ENCODE assay signal across 20 mouse cellular contexts in the genomic region with DNA sequence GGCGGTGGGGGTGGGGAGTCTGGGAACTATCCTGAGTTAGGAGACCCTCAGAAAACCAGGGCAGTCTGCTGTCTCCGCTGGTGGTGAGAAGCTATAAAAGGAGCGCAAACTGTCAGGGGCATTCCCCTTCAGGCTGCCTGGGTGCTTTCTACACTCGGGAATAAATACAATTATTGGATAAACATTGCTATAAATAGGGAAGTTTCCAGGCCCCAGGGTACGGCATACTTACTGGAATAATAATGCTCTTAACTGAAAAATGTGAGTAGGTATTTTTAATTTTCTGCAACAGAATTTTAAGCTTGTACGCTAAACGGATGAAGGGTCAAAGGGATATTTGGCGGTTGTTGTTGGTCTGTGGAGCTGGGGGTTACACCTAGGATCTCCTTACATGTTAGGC. TPM values are rescaled to one million over a fixed set of nuclear protein-coding genes. Genes with fewer than 3 reads are reported as not detected.
DNase-seq lines count a peak whose midpoint lies in the region; ATAC-seq and TF ChIP-seq lines count a peak whose summit lies in the region.
"Had no signal": no experiment of that assay in that cellular context is flagged by ENCODE, and none has a peak within 500 bp of the region (broad histone marks: within the 10 kb centered on the region; RNA-seq: fewer than 3 reads in every experiment).

No protein-coding gene starts in this region.

- H3K4me2 ChIP-seq in heart, embryonic 13.5 days = peak overlapping the region; percentile 51
- peak overlapping the region; percentile 24; the same call in 1 of the 2 replicates for H3K4me2 ChIP-seq in limb, embryonic 12.5 days
- peak overlapping the region; percentile 24; the same call in 1 of the 2 replicates for H3K4me2 ChIP-seq in embryonic facial prominence, embryonic 15.5 days (replicated peaks)
- peak overlapping the region; percentile 20 for H3K4me2 ChIP-seq in neural tube, embryonic 13.5 days
- H3K4me2 ChIP-seq: embryonic facial prominence, embryonic 12.5 days; forebrain, embryonic 13.5 days; liver, embryonic 13.5 days had no signal

- H3K27ac ChIP-seq in heart, embryonic 13.5 days (replicated peaks) = 0 out of 2 replicates have a peak overlapping the region, but pooled peaks have one; percentile 15
- H3K27ac ChIP-seq in limb, embryonic 12.5 days = peak overlapping the region; percentile 98
- no peak overlapping the region for H3K27ac ChIP-seq in limb, embryonic 10.5 days
- peak overlapping the region; percentile 88 for H3K27ac ChIP-seq in embryonic facial prominence, embryonic 15.5 days (replicated peaks)
- H3K27ac ChIP-seq in neural tube, embryonic 13.5 days (replicated peaks) = no peak overlapping the region
- H3K27ac ChIP-seq in thymus, adult 2 months (ENCODE audit: control insufficient read depth, insufficient read depth, low read length) = no peak overlapping the region
- H3K27ac ChIP-seq: forebrain, embryonic 13.5 days; layer of hippocampus, adult 2 months; liver, embryonic 13.5 days had no signal

- peak overlapping the region; percentile 20; the same call in 1 of the 2 replicates for H3K4me3 ChIP-seq in heart, embryonic 13.5 days
- no peak overlapping the region for H3K4me3 ChIP-seq in limb, embryonic 12.5 days (replicated peaks)
- no peak overlapping the region for H3K4me3 ChIP-seq in limb, embryonic 10.5 days
- H3K4me3 ChIP-seq in embryonic facial prominence, embryonic 15.5 days (replicated peaks) = no peak overlapping the region
- no peak overlapping the region for H3K4me3 ChIP-seq in neural tube, embryonic 13.5 days
- H3K4me3 ChIP-seq in thymus, adult 2 months (ENCODE audit: control insufficient read depth, insufficient read depth, low read length) = no peak overlapping the region
- H3K4me3 ChIP-seq: embryonic facial prominence, embryonic 12.5 days; forebrain, embryonic 13.5 days; layer of hippocampus, adult 2 months; liver, embryonic 13.5 days had no signal

- intact Hi-C loops in heart, postnatal 10 days (cut with DNase I) = no loop called here

- 49% methylated on average over 8 of the region's 8 CpGs for WGBS in heart, embryonic 13.5 days
- WGBS in limb, embryonic 12.5 days = 45% methylated on average over 8 of the region's 8 CpGs
- WGBS in limb, embryonic 10.5 days = 56% methylated on average over 8 of the region's 8 CpGs
- WGBS in embryonic facial prominence, embryonic 15.5 days = 35% methylated on average over 8 of the region's 8 CpGs
- WGBS in neural tube, embryonic 13.5 days = 51% methylated on average over 8 of the region's 8 CpGs
- 91% methylated on average over 8 of the region's 8 CpGs for WGBS in thymus, adult 2 months

- H3K36me3 ChIP-seq in heart, embryonic 13.5 days = no peaks in the 10 kb centered on the region
- H3K36me3 ChIP-seq in limb, embryonic 12.5 days = no peaks in the 10 kb centered on the region
- H3K36me3 ChIP-seq in limb, embryonic 10.5 days = no peaks in the 10 kb centered on the region
- H3K36me3 ChIP-seq in embryonic facial prominence, embryonic 15.5 days = no peaks in the 10 kb centered on the region
- H3K36me3 ChIP-seq in neural tube, embryonic 13.5 days = no peaks in the 10 kb centered on the region
- H3K36me3 ChIP-seq in thymus, adult 2 months (ENCODE audit: control insufficient read depth, insufficient read depth, low read length) = no peaks in the 10 kb centered on the region
- H3K36me3 ChIP-seq: embryonic facial prominence, embryonic 12.5 days; liver, embryonic 13.5 days had no signal

- peak overlapping the region; percentile 56 for H3K9ac ChIP-seq in heart, embryonic 13.5 days
- no peak overlapping the region for H3K9ac ChIP-seq in limb, embryonic 12.5 days (replicated peaks)
- H3K9ac ChIP-seq in embryonic facial prominence, embryonic 15.5 days = no peak overlapping the region
- peak overlapping the region; percentile 22; the same call in 1 of the 2 replicates for H3K9ac ChIP-seq in neural tube, embryonic 13.5 days
- H3K9ac ChIP-seq: embryonic facial prominence, embryonic 12.5 days; forebrain, embryonic 13.5 days; liver, embryonic 13.5 days had no signal

- H3K9me3 ChIP-seq in heart, embryonic 13.5 days = peaks cover 4% of the 10 kb centered on the region; the same call in 1 of the 2 replicates
- peaks cover 2% of the 10 kb centered on the region; the same call in 1 of the 2 replicates for H3K9me3 ChIP-seq in limb, embryonic 12.5 days
- no peaks in the 10 kb centered on the region; the same call in 1 of the 2 replicates for H3K9me3 ChIP-seq in limb, embryonic 10.5 days (replicated peaks)
- no peaks in the 10 kb centered on the region for H3K9me3 ChIP-seq in embryonic facial prominence, embryonic 15.5 days (replicated peaks)
- H3K9me3 ChIP-seq in neural tube, embryonic 13.5 days = no peaks in the 10 kb centered on the region
- H3K9me3 ChIP-seq: embryonic facial prominence, embryonic 12.5 days; forebrain, embryonic 13.5 days; liver, embryonic 13.5 days had no signal

- no peak for TF ChIP-seq CTCF in thymus, adult 2 months (IDR thresholded peaks at IDR 0.05; ENCODE audit: borderline replicate concordance, control insufficient read depth, extremely low read depth, insufficient read depth, low read length, poor library complexity)

- no peak for DNase-seq in heart, postnatal 10 days
- no peak for DNase-seq in limb, embryonic 10.5 days (ENCODE audit: low spot score)
- no peak for DNase-seq in thymus, adult 2 months
- DNase-seq: adrenal gland, postnatal 25 days; cerebellum, postnatal 36 days; heart, postnatal 36 days; kidney, adult 18-20 months; liver, embryonic 13.5 days; thymus, postnatal 14 days had no signal

- 0 out of 2 replicates have a peak, but pooled peaks cover 4% of the 10 kb centered on the region for H3K27me3 ChIP-seq in heart, embryonic 13.5 days (replicated peaks)
- 0 out of 2 replicates have a peak, but pooled peaks cover 5% of the 10 kb centered on the region for H3K27me3 ChIP-seq in limb, embryonic 12.5 days
- 0 out of 2 replicates have a peak, but pooled peaks cover 11% of the 10 kb centered on the region for H3K27me3 ChIP-seq in limb, embryonic 10.5 days (ENCODE audit: low read depth, poor library complexity, severe bottlenecking)
- no peaks in the 10 kb centered on the region for H3K27me3 ChIP-seq in embryonic facial prominence, embryonic 15.5 days
- no peaks in the 10 kb centered on the region for H3K27me3 ChIP-seq in neural tube, embryonic 13.5 days
- no peaks in the 10 kb centered on the region for H3K27me3 ChIP-seq in thymus, adult 2 months (ENCODE audit: control insufficient read depth, insufficient read depth, low read length)
- H3K27me3 ChIP-seq: embryonic facial prominence, embryonic 12.5 days; forebrain, embryonic 13.5 days had no signal

- no peak for ATAC-seq in heart, embryonic 13.5 days (ENCODE audit: extremely low read depth, insufficient number of reproducible peaks, low FRiP score, low TSS enrichment)
- no peak for ATAC-seq in limb, embryonic 12.5 days (ENCODE audit: insufficient number of reproducible peaks, insufficient read depth, low FRiP score, low TSS enrichment, low read depth)
- ATAC-seq in embryonic facial prominence, embryonic 15.5 days (ENCODE audit: insufficient number of reproducible peaks, low FRiP score, low TSS enrichment, low read depth) = no peak
- ATAC-seq in neural tube, embryonic 13.5 days (ENCODE audit: low read depth) = no peak
- ATAC-seq in cerebellum, adult (ENCODE audit: insufficient number of reproducible peaks, low FRiP score, low TSS enrichment) = no peak
- ATAC-seq: forebrain, embryonic 13.5 days; midbrain, embryonic 16.5 days had no signal

- H3K4me1 ChIP-seq in heart, embryonic 13.5 days = peaks cover 15% of the 10 kb centered on the region
- peaks cover 31% of the 10 kb centered on the region for H3K4me1 ChIP-seq in limb, embryonic 12.5 days (replicated peaks)
- peaks cover 15% of the 10 kb centered on the region; the same call in 1 of the 2 replicates for H3K4me1 ChIP-seq in limb, embryonic 10.5 days
- H3K4me1 ChIP-seq in embryonic facial prominence, embryonic 15.5 days = peaks cover 25% of the 10 kb centered on the region
- H3K4me1 ChIP-seq in neural tube, embryonic 13.5 days (replicated peaks) = peaks cover 23% of the 10 kb centered on the region; the same call in 1 of the 2 replicates
- no peaks in the 10 kb centered on the region for H3K4me1 ChIP-seq in thymus, adult 2 months (replicated peaks; ENCODE audit: control insufficient read depth, insufficient read depth, low read length)

- no peak for TF ChIP-seq POLR2A in thymus, adult 2 months (IDR thresholded peaks at IDR 0.05; ENCODE audit: control insufficient read depth, extremely low read depth, insufficient read depth, low read length, poor library complexity)

RNA-seq across cellular contexts. Expression of a gene that starts 10.3 kb away (rescaled TPM):
- polyA plus RNA-seq in heart, embryonic 13.5 days (2015; fragmentation: Nextera tagmentation; extraction: Ambion mirVana) = 150 and 158 TPM in 2 replicates
- 10 to 100 TPM; 80.7 to 99.8 TPM for total RNA-seq in heart, postnatal 10 days (2021)
- 128 and 135 TPM in 2 replicates for polyA plus RNA-seq in limb, embryonic 12.5 days (2016; fragmentation: Nextera tagmentation; extraction: Ambion mirVana)
- 133 and 138 TPM in 2 replicates for polyA plus RNA-seq in limb, embryonic 10.5 days (2016; fragmentation: Nextera tagmentation; extraction: Ambion mirVana)
- 131 and 134 TPM in 2 replicates for polyA plus RNA-seq in embryonic facial prominence, embryonic 15.5 days (2015; fragmentation: Nextera tagmentation; extraction: Ambion mirVana)
- 25.6 and 29.7 TPM in 2 replicates for polyA plus RNA-seq in neural tube, embryonic 13.5 days (2015; fragmentation: Nextera tagmentation; extraction: Ambion mirVana)
- polyA plus RNA-seq in thymus, adult 2 months (2012; rRNA removed) = 294 and 330 TPM in 2 replicates

RNA-seq across cellular contexts. Expression of a gene that starts 35.5 kb away (rescaled TPM):
- polyA plus RNA-seq in heart, embryonic 13.5 days (2015; fragmentation: Nextera tagmentation; extraction: Ambion mirVana) = 0.56 and 1.7 TPM in 2 replicates
- total RNA-seq in heart, postnatal 10 days (2021) = under 1 TPM; 0.27 to 0.53 TPM
- polyA plus RNA-seq in limb, embryonic 12.5 days (2016; fragmentation: Nextera tagmentation; extraction: Ambion mirVana) = 0.19 and 5.1 TPM in 2 replicates
- polyA plus RNA-seq in limb, embryonic 10.5 days (2016; fragmentation: Nextera tagmentation; extraction: Ambion mirVana) = 0.16 TPM in 1 of 2 replicates, not detected in the other
- polyA plus RNA-seq in embryonic facial prominence, embryonic 15.5 days (2015; fragmentation: Nextera tagmentation; extraction: Ambion mirVana) = 8.8 and 9.9 TPM in 2 replicates
- polyA plus RNA-seq in neural tube, embryonic 13.5 days (2015; fragmentation: Nextera tagmentation; extraction: Ambion mirVana) = 268 and 371 TPM in 2 replicates
- polyA plus RNA-seq in thymus, adult 2 months (2012; rRNA removed) = 1.9 and 2.3 TPM in 2 replicates
- total RNA-seq: megakaryocyte, adult 5-6 weeks; neutrophil, adult 5-6 weeks had no signal

RNA-seq across cellular contexts. Expression of a gene that starts 54.9 kb away (rescaled TPM):
- 27.1 and 27.8 TPM in 2 replicates for polyA plus RNA-seq in heart, embryonic 13.5 days (2015; fragmentation: Nextera tagmentation; extraction: Ambion mirVana)
- total RNA-seq in heart, postnatal 10 days (2021) = 1 to 10 TPM; 6.5 to 6.7 TPM
- 39.5 and 47.1 TPM in 2 replicates for polyA plus RNA-seq in limb, embryonic 12.5 days (2016; fragmentation: Nextera tagmentation; extraction: Ambion mirVana)
- polyA plus RNA-seq in limb, embryonic 10.5 days (2016; fragmentation: Nextera tagmentation; extraction: Ambion mirVana) = 54.8 and 56.2 TPM in 2 replicates
- 27.1 TPM in 2 replicates for polyA plus RNA-seq in embryonic facial prominence, embryonic 15.5 days (2015; fragmentation: Nextera tagmentation; extraction: Ambion mirVana)
- 6.3 and 6.9 TPM in 2 replicates for polyA plus RNA-seq in neural tube, embryonic 13.5 days (2015; fragmentation: Nextera tagmentation; extraction: Ambion mirVana)
- polyA plus RNA-seq in thymus, adult 2 months (2012; rRNA removed) = 40.8 and 57.0 TPM in 2 replicates

Comparison
In these comparisons a context has a peak if more than half of its experiments do, and no peak if none do; other contexts are left out.
1. H3K27ac ChIP-seq: peak in heart, embryonic 13.5 days (single experiment), limb, embryonic 12.5 days (single experiment) and embryonic facial prominence, embryonic 15.5 days (single experiment); none in limb, embryonic 10.5 days (single experiment), neural tube, embryonic 13.5 days (single experiment) and thymus, adult 2 months (single experiment).
2. H3K9ac ChIP-seq: peak in heart, embryonic 13.5 days (single experiment) and neural tube, embryonic 13.5 days (single experiment); none in limb, embryonic 12.5 days (single experiment) and embryonic facial prominence, embryonic 15.5 days (single experiment).
3. RNA of a gene that starts 35.5 kb away (polyA plus RNA-seq): 268 to 371 TPM in neural tube, embryonic 13.5 days; 8.8 to 9.9 TPM in embryonic facial prominence, embryonic 15.5 days, 0.19 to 5.1 TPM in limb, embryonic 12.5 days, 1.9 to 2.3 TPM in thymus, adult 2 months, 0.56 to 1.7 TPM in heart, embryonic 13.5 days and 0.16 TPM in limb, embryonic 10.5 days; every median in the first group is over 10 times any median in the second.
4. Peak in every context shown above with its lines, with median percentiles within 50 percentile points of each other: H3K4me2 ChIP-seq.